Mouse (Mus musculus) erythroblast, embryonic 14.5 days (primary cell): ENCODE data around the gene Sema4b. TPM values are rescaled to one million over a fixed set of nuclear protein-coding genes. Genes with fewer than 3 reads are reported as not detected.

Experiments
- H3K27me3 ChIP-seq: 2 replicates; pipeline ENCODE4 v1.6.1; 2012; ENCODE audit warnings: inconsistent platforms; ENCODE audit not compliant: control insufficient read depth
- H3K36me3 ChIP-seq: 2 replicates; pipeline ENCODE4 v1.6.1; 2012; ENCODE audit warnings: mild to moderate bottlenecking, inconsistent platforms; ENCODE audit not compliant: control insufficient read depth
- H3K4me1 ChIP-seq: 2 replicates; pipeline ENCODE4 v1.6.1; 2012; ENCODE audit warnings: inconsistent platforms; ENCODE audit not compliant: control insufficient read depth
- H3K4me3 ChIP-seq: replicated peaks from 2 replicates; pipeline ENCODE3; 2012; ENCODE audit warnings: moderate library complexity, mild to moderate bottlenecking, inconsistent platforms
- H3K9me3 ChIP-seq: 2 replicates; pipeline ENCODE4 v1.6.1; 2012; ENCODE audit warnings: low read length, inconsistent platforms, mixed read lengths; ENCODE audit not compliant: control insufficient read depth
- GATA1 ChIP-seq: IDR thresholded peaks from 2 replicates; pipeline ENCODE4 v1.6.1; 2012; ENCODE audit warnings: low read length, inconsistent platforms, mixed read lengths
- TAL1 ChIP-seq: IDR thresholded peaks from 3 replicates; pipeline ENCODE4 v1.6.1; 2012; ENCODE audit warnings: low read length, inconsistent platforms, mixed read lengths
- polyA plus RNA-seq: library from polyadenylated mRNA; stranded (reverse); fragments of >175 nt; gene quantifications from 2 replicates; pipeline ENCODE4 v1.2.3, GENCODE M21; 2012

Gene Sema4b
- polyA plus RNA-seq, 1 experiment = 3.1 TPM

DNA sequence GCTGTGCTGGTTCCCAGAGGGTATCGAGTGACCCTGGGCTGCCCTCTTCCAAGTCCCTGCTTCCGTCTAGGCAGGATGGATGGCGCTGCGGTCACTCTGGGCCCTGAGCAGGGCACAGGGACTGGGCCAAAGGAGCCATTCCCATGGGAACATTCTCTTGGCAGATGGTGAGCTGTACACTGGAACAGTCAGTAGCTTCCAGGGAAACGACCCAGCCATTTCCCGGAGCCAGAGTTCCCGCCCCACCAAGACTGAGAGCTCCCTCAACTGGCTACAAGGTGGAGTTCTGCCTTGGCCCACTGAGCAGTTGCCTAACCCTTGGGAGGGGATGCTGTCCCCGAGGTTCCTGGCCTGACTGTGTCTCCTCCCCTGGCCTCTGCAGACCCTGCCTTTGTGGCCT lies 29.9 kb downstream of the Sema4b start:
- H3K4me1 ChIP-seq = peaks cover 53% of the 10 kb centered on the region
- H3K36me3 ChIP-seq = peaks cover 100% of the 10 kb centered on the region
- H3K27me3 ChIP-seq = no peaks in the 10 kb centered on the region; the same call in 1 of the 2 replicates
- TF ChIP-seq TAL1 = no peak
- no peak for TF ChIP-seq GATA1
- H3K9me3 ChIP-seq = no peaks in the 10 kb centered on the region
- no peak overlapping the region for H3K4me3 ChIP-seq

DNA sequence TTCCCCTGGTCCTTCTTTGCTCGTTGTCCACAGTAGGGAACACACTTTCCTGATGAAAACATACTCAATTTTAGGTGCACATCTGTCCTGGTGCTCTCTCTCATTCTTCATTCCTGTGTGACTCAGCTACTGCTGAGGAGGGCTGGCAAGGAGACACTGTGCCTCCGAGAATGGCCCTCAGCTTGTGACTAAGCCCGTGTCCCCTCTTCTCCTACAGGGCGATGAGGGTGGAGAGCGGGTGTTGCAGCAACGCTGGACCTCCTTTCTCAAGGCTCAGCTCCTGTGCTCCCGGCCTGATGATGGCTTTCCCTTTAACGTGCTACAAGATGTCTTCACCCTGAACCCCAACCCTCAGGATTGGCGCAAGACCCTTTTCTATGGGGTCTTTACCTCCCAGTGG lies 32.0 kb downstream of the Sema4b start:
- H3K4me3 ChIP-seq = no peak overlapping the region
- peaks cover 33% of the 10 kb centered on the region for H3K4me1 ChIP-seq
- H3K9me3 ChIP-seq = no peaks in the 10 kb centered on the region
- TF ChIP-seq TAL1 (no peak), GATA1 (no peak)
- H3K36me3 ChIP-seq = peaks cover 99% of the 10 kb centered on the region
- H3K27me3 ChIP-seq = no peaks in the 10 kb centered on the region; the same call in 1 of the 2 replicates

DNA sequence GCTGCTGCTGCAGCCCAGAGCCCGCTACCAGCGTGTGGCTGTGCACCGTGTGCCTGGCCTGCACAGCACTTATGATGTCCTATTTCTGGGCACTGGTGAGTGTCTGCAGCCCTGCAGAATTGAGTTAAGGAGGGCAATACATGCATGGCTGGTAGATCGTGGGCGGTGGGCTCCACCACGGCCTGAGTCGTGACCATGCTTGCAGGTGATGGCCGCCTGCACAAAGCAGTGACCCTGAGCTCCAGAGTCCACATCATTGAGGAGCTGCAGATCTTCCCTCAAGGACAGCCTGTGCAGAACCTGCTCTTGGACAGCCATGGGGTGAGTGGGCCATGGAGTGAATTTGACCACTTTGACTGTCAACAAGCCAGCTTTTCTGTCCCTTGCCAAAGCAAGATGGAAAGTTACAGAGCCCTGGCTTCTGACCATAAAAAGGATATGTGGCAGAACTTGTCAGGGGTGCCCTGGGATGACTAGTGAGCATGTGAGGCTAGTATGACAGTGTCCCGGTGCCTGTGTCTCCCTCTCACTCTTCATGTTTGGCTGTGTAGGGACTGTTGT lies 33.7 kb downstream of the Sema4b start:
- no peak overlapping the region for H3K4me3 ChIP-seq
- peaks cover 19% of the 10 kb centered on the region for H3K4me1 ChIP-seq
- H3K27me3 ChIP-seq = no peaks in the 10 kb centered on the region; the same call in 1 of the 2 replicates
- no peaks in the 10 kb centered on the region for H3K9me3 ChIP-seq
- peaks cover 99% of the 10 kb centered on the region for H3K36me3 ChIP-seq
- TF ChIP-seq TAL1 (no peak), GATA1 (no peak)

DNA sequence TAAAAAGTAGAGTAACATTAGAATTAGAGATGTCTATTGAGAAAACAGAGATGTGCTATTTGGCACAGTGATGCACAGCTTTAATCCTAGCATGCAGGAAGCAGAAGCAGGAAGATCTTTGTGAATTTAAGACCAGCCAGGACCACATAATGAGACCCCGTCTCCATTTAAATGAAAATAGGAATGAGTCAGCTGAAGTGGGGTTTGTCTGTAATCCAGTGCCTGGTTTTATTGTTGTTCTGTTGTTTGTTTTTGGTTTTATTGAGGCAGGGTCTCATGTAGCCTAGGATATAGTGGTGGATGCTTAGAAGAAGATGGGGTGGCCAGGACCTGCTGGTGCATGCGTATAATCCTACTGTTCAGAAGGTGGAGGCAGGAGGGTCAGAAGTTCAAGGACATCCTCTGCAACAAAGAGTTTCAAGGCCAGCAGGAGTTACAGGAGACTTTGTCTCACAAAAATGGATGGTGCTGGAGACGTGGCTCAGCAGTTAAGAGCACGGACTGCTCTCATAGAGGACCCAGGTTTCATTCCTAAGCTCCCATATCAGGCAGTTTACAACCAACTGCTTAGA lies 34.6 kb downstream of the Sema4b start:
- Histone ChIP-seq H3K4me1 (peaks cover 12% of the 10 kb centered on the region), H3K36me3 (peaks cover 99% of the 10 kb centered on the region)
- TF ChIP-seq TAL1 = no peak
- TF ChIP-seq GATA1 = no peak

DNA sequence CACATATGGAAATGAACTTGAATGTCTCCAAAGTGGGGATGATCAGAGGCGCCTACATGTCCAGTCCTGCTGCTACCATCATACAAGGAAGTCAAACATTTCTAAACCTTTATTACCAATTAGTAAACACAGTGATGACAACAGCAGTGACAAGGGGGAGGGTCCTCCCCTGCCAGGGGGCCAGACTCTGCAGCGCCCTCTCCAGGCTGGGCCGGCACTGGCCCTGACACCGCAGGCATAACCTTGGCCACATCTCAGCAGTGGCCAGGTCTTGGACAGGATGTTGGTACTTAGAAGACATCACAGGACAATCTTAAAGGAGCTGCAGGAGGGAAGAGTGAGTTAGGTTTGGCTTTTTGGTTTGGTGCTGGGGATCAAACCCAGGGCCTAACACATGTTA lies 40.4 kb downstream of the Sema4b start:
- Histone ChIP-seq H3K9me3 (no peaks in the 10 kb centered on the region), H3K27me3 (no peaks in the 10 kb centered on the region), H3K4me3 (no peak overlapping the region), H3K4me1 (peaks cover 49% of the 10 kb centered on the region), H3K36me3 (peaks cover 89% of the 10 kb centered on the region)
- no peak for TF ChIP-seq GATA1
- no peak for TF ChIP-seq TAL1

More for the DNA sequence above, 34.6 kb downstream of the Sema4b start:
- H3K9me3 ChIP-seq = no peaks in the 10 kb centered on the region
- no peak overlapping the region for H3K4me3 ChIP-seq
- H3K27me3 ChIP-seq = no peaks in the 10 kb centered on the region; the same call in 1 of the 2 replicates

DNA sequence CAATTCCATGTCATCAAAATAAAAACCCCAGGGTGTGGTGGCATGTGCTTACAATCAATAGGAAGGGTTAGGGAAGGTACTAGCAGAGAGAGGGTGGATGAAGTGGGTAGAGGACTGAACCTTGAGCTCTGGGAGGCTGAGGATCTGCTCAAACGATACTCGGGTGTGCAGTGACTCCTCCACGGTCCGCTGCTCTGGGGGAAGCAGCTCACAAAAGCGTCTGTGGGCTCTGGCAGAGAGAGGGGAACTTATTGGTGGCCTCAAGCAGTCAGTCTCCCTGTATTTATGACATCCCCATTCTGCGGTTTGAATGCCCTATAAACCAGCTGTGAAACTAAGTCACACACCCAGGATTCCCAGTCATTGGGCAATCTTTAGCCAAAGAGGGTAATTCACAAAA lies 43.6 kb downstream of the Sema4b start:
- Histone ChIP-seq H3K27me3 (no peaks in the 10 kb centered on the region), H3K36me3 (peaks cover 61% of the 10 kb centered on the region), H3K4me1 (peaks cover 70% of the 10 kb centered on the region), H3K9me3 (no peaks in the 10 kb centered on the region), H3K4me3 (peak overlapping the region; percentile 3)
- TF ChIP-seq TAL1 (no peak), GATA1 (no peak)

DNA sequence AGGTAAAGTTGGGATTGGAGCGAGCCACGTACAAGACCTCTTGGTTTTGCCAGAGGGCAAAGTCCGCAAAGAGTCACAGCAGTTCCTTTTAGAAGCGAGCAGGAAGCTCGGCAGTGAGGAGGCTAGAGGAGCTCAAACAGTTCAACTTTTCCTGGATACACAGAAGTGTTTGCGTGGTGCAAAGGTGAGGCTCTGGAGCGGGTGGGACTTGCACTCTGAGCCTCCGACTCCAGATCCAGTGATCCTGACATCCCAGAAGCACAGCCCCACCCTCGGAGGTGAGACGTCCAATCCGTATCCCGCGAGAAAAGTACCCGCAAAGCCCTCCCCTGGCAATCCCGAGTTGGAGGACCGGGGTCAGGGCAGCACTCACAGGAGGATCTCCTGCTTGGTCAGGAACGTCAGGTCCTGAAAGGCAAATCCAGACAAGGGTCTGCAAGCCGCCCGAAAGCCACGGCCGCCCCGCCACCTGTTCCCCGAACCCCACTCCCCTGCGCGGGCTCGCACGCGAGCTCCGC lies 45.4 kb downstream of the Sema4b start:
- no peak for TF ChIP-seq GATA1
- TF ChIP-seq TAL1 = no peak
- peaks cover 49% of the 10 kb centered on the region for H3K36me3 ChIP-seq
- H3K4me1 ChIP-seq = peaks cover 75% of the 10 kb centered on the region
- no peaks in the 10 kb centered on the region for H3K27me3 ChIP-seq
- H3K9me3 ChIP-seq = no peaks in the 10 kb centered on the region
- H3K4me3 ChIP-seq = peak overlapping the region; percentile 86

DNA sequence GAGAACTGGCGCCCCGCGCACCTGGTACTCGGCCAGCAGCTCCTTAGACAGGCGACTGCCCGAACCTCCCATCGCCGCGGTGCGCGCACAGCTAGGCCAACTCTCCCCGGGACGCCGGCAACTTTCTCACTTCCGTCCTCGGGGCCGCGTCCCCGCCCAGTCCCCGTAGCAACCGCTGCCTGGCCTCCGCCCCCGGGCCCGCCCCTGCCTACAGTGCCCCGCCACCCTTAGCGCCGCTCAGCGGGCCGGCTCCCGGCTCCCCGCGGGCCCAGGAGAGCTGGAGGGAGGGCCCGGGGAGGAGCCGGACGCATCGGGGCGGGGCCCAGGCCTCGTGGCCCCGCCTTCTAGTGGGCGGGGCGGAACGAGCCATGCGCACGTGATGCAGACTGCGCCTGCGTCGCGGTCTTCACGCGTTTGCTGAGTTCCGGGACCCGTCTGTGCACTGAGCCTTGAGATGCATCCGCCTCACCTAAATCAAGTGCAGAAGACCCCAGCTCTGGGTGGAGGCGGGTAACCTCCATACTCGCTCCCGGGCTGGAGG lies 45.9 kb downstream of the Sema4b start, which contains the start of the genes Cib1 and Gdpgp1:
TSS of gene Cib1 (minus strand) at position 325 of the 541 bp plus-strand sequence.
TSS of gene Gdpgp1 (plus strand) at position 377 of the 541 bp plus-strand sequence.
- no peaks in the 10 kb centered on the region for H3K9me3 ChIP-seq
- peaks cover 44% of the 10 kb centered on the region for H3K36me3 ChIP-seq
- H3K4me3 ChIP-seq = peak within 1 kb of the TSS; percentile 86
- peaks cover 71% of the 10 kb centered on the region for H3K4me1 ChIP-seq
- TF ChIP-seq GATA1 (no peak), TAL1 (no peak)
- no peaks in the 10 kb centered on the region for H3K27me3 ChIP-seq

DNA sequence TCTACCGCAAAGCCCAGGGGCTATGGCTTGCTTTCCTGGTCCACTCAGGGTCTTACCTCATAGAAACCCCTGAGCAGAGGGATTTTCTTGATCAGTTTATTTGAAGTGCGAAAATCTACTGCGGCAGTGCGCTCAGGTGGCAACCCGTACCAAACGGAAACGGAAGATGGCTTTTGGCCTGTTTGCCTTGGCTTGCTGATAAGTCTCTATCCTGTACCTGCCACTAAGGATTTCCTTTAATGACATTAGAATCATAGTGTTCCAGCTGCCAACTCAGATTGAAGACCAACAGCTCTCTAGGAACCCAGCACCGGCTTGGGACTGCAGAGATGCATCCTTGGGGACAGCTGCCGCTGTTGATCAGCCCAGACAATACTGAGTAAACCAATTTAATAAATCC lies 47.2 kb downstream of the Sema4b start:
- H3K36me3 ChIP-seq = peaks cover 39% of the 10 kb centered on the region
- peak overlapping the region; percentile 86 for H3K4me3 ChIP-seq
- no peaks in the 10 kb centered on the region for H3K27me3 ChIP-seq
- TF ChIP-seq GATA1 (no peak), TAL1 (no peak)
- H3K9me3 ChIP-seq = no peaks in the 10 kb centered on the region; the same call in 1 of the 2 replicates
- H3K4me1 ChIP-seq = peaks cover 61% of the 10 kb centered on the region
